Mouse (Mus musculus): ENCODE measurements around the gene Zp1. TPM values are rescaled to one million over a fixed set of nuclear protein-coding genes. Genes with fewer than 3 reads are reported as not detected.
A peak's percentile ranks its signal among the peaks of the same experiment; 100 is the strongest.

Gene Zp1
- polyA plus RNA-seq, 1 experiment from 2014 or later = not detected

GRCm38 (mm10) chr19:10880085-10880974 is 40.1 kb downstream of the Zp1 start:
- no peak overlapping the region for H3K27ac ChIP-seq (ENCODE audit: low read depth)
- H3K4me2 ChIP-seq (ENCODE audit: low read depth, low read length) = peak overlapping the region; percentile 85
- no peaks in the 10 kb centered on the region for H3K36me3 ChIP-seq (replicated peaks; ENCODE audit: insufficient read depth, low read length)
- no peaks in the 10 kb centered on the region for H3K27me3 ChIP-seq (ENCODE audit: insufficient read depth, low read length)
- peak; percentile 26; the same call in 1 of the 2 replicates for ATAC-seq
- DNase-seq = peak; percentile 60
- H3K4me3 ChIP-seq (ENCODE audit: low read depth, low read length) = no peak overlapping the region
- H3K9ac ChIP-seq (replicated peaks) = peak overlapping the region; percentile 73; the same call in 1 of the 2 replicates
- H3K9me3 ChIP-seq (ENCODE audit: low read length) = no peaks in the 10 kb centered on the region
- WGBS (ENCODE audit: insufficient replicate concordance) = 22% methylated on average over 7 of the region's 7 CpGs
- peaks cover 20% of the 10 kb centered on the region for H3K4me1 ChIP-seq (ENCODE audit: insufficient read depth)
- TF ChIP-seq EP300 (IDR thresholded peaks at IDR 0.05; ENCODE audit: low read depth) = no peak
- peak; percentile 58 for TF ChIP-seq CTCF (IDR thresholded peaks at IDR 0.05; ENCODE audit: low read depth)

- H3K27ac ChIP-seq (ENCODE audit: low read depth) = no peak overlapping the region
- ATAC-seq = no peak
- H3K9ac ChIP-seq (replicated peaks) = no peak overlapping the region
- no peak overlapping the region for H3K4me3 ChIP-seq (ENCODE audit: low read depth, low read length)
- H3K4me1 ChIP-seq (ENCODE audit: insufficient read depth) = peaks cover 20% of the 10 kb centered on the region
- no peak for DNase-seq
- no peak overlapping the region for H3K4me2 ChIP-seq (ENCODE audit: low read depth, low read length)
- H3K27me3 ChIP-seq (ENCODE audit: insufficient read depth, low read length) = no peaks in the 10 kb centered on the region
- TF ChIP-seq CTCF (IDR thresholded peaks at IDR 0.05; ENCODE audit: low read depth) (no peak), EP300 (IDR thresholded peaks at IDR 0.05; ENCODE audit: low read depth) (no peak)
- WGBS (ENCODE audit: insufficient replicate concordance) = 76% methylated on average over 7 of the region's 7 CpGs
- peaks cover 6% of the 10 kb centered on the region; the same call in 1 of the 2 replicates for H3K36me3 ChIP-seq (replicated peaks; ENCODE audit: insufficient read depth, low read length)
- H3K9me3 ChIP-seq (ENCODE audit: low read length) = no peaks in the 10 kb centered on the region
Observed at GRCm38 (mm10) chr19:10878201-10878837, 42.1 kb downstream of the Zp1 start.

- 71% methylated on average over 14 of the region's 14 CpGs for WGBS (ENCODE audit: insufficient replicate concordance)
- no peak for TF ChIP-seq EP300 (IDR thresholded peaks at IDR 0.05; ENCODE audit: low read depth)
- no peak for TF ChIP-seq CTCF (IDR thresholded peaks at IDR 0.05; ENCODE audit: low read depth)
- ATAC-seq = no peak
Observed at GRCm38 (mm10) chr19:10871328-10871961, 49.0 kb downstream of the Zp1 start.

DNA sequence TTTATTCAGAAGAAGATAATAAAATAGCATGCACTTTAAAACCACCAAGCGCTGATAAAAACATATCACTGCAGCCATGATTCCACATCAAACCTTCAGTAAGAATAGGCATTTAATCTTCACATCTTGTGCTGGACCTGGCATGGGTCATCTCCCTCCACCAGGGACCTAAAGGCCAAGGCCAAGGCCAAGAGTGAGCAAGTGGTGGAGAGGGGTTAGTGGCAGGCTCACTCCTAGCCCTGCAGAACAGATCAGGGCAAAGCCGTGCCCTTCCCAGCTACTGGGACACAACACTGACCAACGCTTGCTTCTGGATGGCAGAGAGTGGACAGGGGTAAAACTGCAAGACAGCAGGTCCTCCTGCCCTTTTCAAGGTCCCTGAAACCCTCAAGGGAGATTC is 49.8 kb downstream of the Zp1 start:
- ATAC-seq = no peak
- WGBS (ENCODE audit: insufficient replicate concordance) = 86% methylated on average over 3 of the region's 3 CpGs
- DNase-seq = no peak

More at GRCm38 (mm10) chr19:10871328-10871961, 49.0 kb downstream of the Zp1 start:
- no peak for DNase-seq
- peaks cover 21% of the 10 kb centered on the region for H3K27me3 ChIP-seq (ENCODE audit: insufficient read depth, low read length)
- H3K9ac ChIP-seq (replicated peaks) = no peak overlapping the region
- H3K36me3 ChIP-seq (replicated peaks; ENCODE audit: insufficient read depth, low read length) = peaks cover 14% of the 10 kb centered on the region
- no peak overlapping the region for H3K4me2 ChIP-seq (ENCODE audit: low read depth, low read length)
- H3K27ac ChIP-seq (ENCODE audit: low read depth) = no peak overlapping the region
- H3K9me3 ChIP-seq (ENCODE audit: low read length) = no peaks in the 10 kb centered on the region
- H3K4me3 ChIP-seq (ENCODE audit: low read depth, low read length) = no peak overlapping the region
- H3K4me1 ChIP-seq (ENCODE audit: insufficient read depth) = peaks cover 11% of the 10 kb centered on the region; the same call in 1 of the 2 replicates

GRCm38 (mm10) chr19:10869886-10870527 is 50.4 kb downstream of the Zp1 start, which contains the start of gene Tmem132a:
Gene Tmem132a (minus strand): TSS chr19:10869940.
- ATAC-seq (no peak), DNase-seq (no peak)
- Histone ChIP-seq H3K9ac (replicated peaks) (peak within 1 kb of the TSS; percentile 23; the same call in 1 of the 2 replicates), H3K9me3 (ENCODE audit: low read length) (no peaks in the 10 kb centered on the region), H3K36me3 (replicated peaks; ENCODE audit: insufficient read depth, low read length) (peaks cover 14% of the 10 kb centered on the region), H3K27me3 (ENCODE audit: insufficient read depth, low read length) (peaks cover 21% of the 10 kb centered on the region), H3K27ac (ENCODE audit: low read depth) (no peak within 1 kb of the TSS), H3K4me1 (ENCODE audit: insufficient read depth) (peaks cover 11% of the 10 kb centered on the region; the same call in 1 of the 2 replicates), H3K4me3 (ENCODE audit: low read depth, low read length) (peak within 1 kb of the TSS; percentile 45), H3K4me2 (ENCODE audit: low read depth, low read length) (peak within 1 kb of the TSS; percentile 66)
- TF ChIP-seq CTCF (IDR thresholded peaks at IDR 0.05; ENCODE audit: low read depth) = no peak
- no peak for TF ChIP-seq EP300 (IDR thresholded peaks at IDR 0.05; ENCODE audit: low read depth)
- 13% methylated on average over 8 of the region's 8 CpGs for WGBS (ENCODE audit: insufficient replicate concordance)

More for the DNA sequence above, 49.8 kb downstream of the Zp1 start:
- peaks cover 21% of the 10 kb centered on the region for H3K27me3 ChIP-seq (ENCODE audit: insufficient read depth, low read length)
- no peak overlapping the region for H3K9ac ChIP-seq (replicated peaks)
- H3K4me3 ChIP-seq (ENCODE audit: low read depth, low read length) = no peak overlapping the region
- no peak for TF ChIP-seq CTCF (IDR thresholded peaks at IDR 0.05; ENCODE audit: low read depth)
- TF ChIP-seq EP300 (IDR thresholded peaks at IDR 0.05; ENCODE audit: low read depth) = no peak
- H3K9me3 ChIP-seq (ENCODE audit: low read length) = no peaks in the 10 kb centered on the region
- H3K4me1 ChIP-seq (ENCODE audit: insufficient read depth) = peaks cover 11% of the 10 kb centered on the region; the same call in 1 of the 2 replicates
- no peak overlapping the region for H3K27ac ChIP-seq (ENCODE audit: low read depth)
- H3K36me3 ChIP-seq (replicated peaks; ENCODE audit: insufficient read depth, low read length) = peaks cover 14% of the 10 kb centered on the region
- no peak overlapping the region for H3K4me2 ChIP-seq (ENCODE audit: low read depth, low read length)
